Comparison of ENCODE assay signal across 17 mouse cellular contexts in the genomic region with DNA sequence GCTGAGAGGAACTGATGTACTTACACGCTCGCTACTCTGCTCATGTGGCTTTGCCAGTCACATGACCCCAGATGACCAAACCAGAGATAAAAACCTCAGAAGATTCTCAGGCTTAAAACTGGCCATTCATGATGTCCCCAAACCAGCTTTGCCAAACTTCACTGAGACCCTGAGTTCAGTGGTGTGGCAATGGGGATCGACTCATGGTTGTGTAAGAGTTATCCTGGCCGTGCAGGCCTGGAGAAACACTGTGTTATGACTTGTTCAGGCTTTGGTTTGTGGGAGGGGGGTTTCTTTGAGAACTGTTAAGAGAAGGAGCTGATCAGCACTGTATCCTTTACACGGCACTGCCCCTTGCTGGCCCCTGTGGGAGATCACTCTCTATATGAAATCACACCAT.
"Had no signal": no experiment of that assay in that cellular context is flagged by ENCODE, and none has a peak within 500 bp of the region (broad histone marks: within the 10 kb centered on the region; RNA-seq: fewer than 3 reads in every experiment).

No protein-coding gene starts in this region.

- H3K4me1 ChIP-seq: megakaryocyte, embryonic 14.5 days had no signal

- DNase-seq: lung, adult 2 months; lung, postnatal 10 days; lung, postnatal 36 days; right cerebral cortex, postnatal 14 days; spleen, adult 18-20 months; thymus, adult 18-20 months; thymus, postnatal 14 days; thymus, postnatal 36 days had no signal

- H3K36me3 ChIP-seq: lung, embryonic 15.5 days had no signal

- ATAC-seq: midbrain, embryonic 13.5 days; midbrain, embryonic 15.5 days had no signal

- H3K4me3 ChIP-seq: lung, embryonic 15.5 days; megakaryocyte, embryonic 14.5 days; midbrain, embryonic 13.5 days; midbrain, embryonic 15.5 days; neural tube, embryonic 13.5 days; neural tube, embryonic 15.5 days had no signal

- H3K9me3 ChIP-seq: lung, embryonic 15.5 days; megakaryocyte, embryonic 14.5 days; midbrain, embryonic 13.5 days; midbrain, embryonic 15.5 days; neural tube, embryonic 13.5 days; neural tube, embryonic 15.5 days had no signal

- H3K27me3 ChIP-seq: midbrain, embryonic 13.5 days; midbrain, embryonic 15.5 days; neural tube, embryonic 13.5 days; neural tube, embryonic 15.5 days had no signal

- H3K4me2 ChIP-seq: lung, embryonic 15.5 days; midbrain, embryonic 11.5 days; midbrain, embryonic 13.5 days; midbrain, embryonic 15.5 days; neural tube, embryonic 13.5 days; neural tube, embryonic 15.5 days had no signal

- H3K9ac ChIP-seq: liver, embryonic 14.5 days; lung, embryonic 15.5 days; midbrain, embryonic 13.5 days; midbrain, embryonic 15.5 days; neural tube, embryonic 13.5 days; neural tube, embryonic 15.5 days had no signal

- H3K27ac ChIP-seq: liver, embryonic 14.5 days; lung, embryonic 15.5 days; macrophage; midbrain, embryonic 13.5 days; midbrain, embryonic 15.5 days; neural tube, embryonic 13.5 days; neural tube, embryonic 15.5 days had no signal
